Mouse (Mus musculus): ENCODE results near the gene Majin.

Majin gene

DNA sequence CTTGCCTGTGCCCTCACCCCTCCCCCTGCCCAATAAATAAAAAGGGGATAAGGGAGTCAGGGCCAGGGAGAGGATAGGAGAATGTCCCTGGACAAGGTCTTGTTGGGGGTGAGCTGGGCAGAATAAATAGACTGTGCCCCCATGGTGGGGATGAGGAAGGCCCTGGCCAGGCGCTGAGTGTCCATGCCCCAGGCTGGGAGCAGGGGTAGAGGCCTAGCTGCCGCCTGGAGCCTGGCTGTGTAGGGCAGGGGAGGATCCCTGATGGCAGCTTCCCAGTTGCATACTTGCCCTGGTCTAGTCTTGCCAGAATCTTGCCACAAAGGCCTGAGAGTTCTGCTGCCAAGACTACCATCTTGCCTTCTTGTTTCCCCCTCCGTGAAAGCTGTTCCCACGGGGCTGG, 43.7 kb downstream of the Majin start:
- DNase-seq (ENCODE audit: low read depth, low spot score), result no peak

DNA sequence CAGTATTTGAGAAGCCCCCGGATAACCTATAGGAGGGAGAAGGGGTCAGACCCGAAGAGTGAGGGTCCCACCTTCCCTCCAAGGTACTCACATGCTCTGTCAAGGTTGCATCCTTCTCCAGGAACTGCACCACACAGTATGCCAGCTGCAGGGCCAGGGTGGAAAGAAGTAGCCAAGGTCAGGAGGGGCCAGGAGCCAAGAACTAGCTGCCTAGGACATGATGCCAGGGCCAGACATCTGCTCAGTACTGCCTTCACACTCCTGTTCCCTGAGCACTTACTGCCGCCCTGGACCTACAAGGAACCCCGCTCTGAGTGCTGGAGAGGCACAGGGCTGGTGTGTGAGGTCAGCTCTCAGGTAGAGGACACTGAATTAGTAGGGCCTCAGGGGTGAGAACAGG, 46.2 kb downstream of the Majin start:
- no peak for DNase-seq (ENCODE audit: low read depth, low spot score)

DNA sequence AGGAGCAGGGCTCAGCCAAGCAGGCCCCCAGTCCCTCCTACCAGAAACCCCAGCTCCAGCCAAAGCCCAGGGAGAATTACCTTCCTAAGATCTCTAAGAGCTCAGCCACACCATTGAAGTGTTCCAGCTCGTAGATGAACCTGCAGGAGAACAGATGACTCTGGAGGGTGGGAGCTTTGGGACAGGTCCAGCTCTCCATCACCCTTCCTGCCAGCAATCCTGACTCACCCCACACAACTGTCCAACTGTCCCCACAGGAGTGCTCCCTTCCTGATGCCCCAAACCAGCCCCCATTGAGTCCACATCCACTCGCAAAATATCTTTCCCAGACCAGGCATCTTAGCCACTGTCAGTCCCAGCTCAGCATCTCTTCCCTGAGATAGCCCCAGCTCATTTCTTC, 46.8 kb downstream of the Majin start:
- no peak for DNase-seq (ENCODE audit: low read depth, low spot score)

DNA sequence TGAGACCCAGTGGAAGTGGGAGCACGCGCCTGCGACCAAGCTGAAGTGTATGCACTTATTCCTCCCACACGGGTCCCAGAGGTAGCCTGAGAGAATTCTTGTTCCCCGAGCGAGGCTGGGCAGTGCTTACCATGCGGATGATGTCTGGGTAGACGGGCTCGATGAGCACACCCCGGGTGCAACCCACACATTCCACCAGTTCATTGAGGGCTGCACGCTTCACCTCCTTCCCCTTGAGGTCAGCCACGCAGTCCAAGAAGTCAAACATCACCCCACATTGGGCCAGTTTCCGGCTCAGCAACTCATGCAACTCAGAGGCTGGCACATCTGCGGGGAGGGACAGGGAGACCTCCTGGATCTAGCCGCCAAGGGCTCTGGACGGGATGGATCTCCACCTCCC, 49.5 kb downstream of the Majin start:
- DNase-seq (ENCODE audit: low read depth, low spot score), result no peak

DNA sequence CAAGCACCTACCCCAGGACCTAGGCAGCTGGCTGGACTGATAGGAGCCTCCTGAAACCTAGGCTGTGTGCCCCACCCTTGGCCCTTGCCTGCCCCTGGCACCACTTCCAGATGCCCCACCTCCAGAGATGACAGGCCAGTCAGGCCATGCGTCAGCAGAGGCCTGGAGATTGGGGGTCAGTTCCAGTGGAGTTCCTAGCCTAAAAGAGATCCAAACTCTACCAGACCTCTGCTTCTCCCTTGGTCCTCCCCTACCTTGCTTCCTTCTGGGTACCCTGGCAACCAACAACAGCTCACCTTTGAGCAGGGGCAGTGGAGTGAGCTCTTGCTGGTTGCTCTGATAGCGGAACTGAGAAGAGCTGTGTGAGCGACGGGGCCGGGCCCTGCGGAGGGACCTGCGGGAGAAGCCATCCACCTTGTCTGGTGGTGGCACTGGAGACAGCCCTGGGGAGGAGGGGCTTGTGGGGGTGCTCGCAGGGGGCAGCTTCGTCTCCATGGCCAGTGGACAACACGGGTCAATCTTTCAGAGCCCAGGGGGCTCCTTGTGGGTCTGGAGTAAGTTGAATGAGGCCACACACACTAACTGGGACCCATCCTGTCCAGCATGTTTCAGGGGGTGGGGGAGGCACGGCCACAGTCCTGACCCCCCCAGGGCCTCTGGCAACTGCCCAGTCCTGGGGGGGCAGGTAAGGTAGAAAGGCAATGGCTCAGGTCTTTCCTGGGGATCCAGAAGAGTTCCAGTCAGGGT, 50.3 kb downstream of the Majin start:
- DNase-seq (ENCODE audit: low read depth, low spot score), result no peak

DNA sequence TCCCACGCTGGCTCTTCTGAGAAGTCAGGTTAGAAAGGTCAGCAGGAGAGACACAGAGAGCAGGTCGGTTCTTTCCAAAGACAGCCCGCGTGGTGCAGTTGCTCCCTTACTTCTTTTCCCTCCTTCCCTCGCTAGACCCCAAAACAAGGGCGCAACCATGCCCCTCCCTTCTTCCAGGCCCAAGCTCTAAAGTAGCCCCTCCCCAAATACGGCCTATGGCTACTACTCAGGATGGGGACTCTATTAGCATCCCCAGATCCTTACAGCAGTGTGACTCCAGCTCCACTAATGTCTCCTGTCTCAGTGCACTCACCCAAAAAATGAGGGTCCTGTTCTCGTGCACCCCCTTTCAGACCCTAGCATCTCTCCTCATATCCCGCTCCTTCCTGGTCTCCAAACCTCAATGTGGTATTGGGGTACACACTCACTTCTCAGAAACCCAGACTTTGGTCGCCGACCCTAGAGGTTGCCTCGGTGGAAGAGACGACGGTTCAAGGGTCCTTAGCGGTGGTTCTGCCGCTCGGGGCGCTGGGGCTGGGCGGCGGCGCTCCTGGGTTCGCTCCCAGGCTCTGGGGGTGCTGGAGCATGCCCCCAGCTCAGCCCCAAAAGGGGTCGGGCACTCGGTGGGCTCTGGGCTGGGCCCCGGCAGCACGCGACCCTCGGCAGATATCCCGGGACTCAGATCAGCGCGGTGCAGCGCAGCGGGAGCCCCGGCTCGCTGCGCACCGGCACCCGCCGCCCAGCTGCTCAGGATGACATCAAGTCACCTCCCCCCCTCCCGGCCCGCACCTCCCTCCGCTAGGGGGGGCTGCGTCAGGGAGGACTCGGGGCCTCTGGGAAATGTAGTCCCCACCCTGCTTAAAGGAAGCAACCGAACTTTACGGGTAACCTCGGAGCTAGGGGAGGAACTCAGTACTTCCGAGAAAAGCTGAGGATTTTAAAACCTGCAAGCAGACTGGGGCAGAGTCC, 51.2 kb downstream of the Majin start, which contains the start of gene Ppp2r5b:
TSS of gene Ppp2r5b (minus strand) at position 789 of the 969 bp plus-strand sequence.
- peak; percentile 90 for DNase-seq (ENCODE audit: low read depth, low spot score)

DNA sequence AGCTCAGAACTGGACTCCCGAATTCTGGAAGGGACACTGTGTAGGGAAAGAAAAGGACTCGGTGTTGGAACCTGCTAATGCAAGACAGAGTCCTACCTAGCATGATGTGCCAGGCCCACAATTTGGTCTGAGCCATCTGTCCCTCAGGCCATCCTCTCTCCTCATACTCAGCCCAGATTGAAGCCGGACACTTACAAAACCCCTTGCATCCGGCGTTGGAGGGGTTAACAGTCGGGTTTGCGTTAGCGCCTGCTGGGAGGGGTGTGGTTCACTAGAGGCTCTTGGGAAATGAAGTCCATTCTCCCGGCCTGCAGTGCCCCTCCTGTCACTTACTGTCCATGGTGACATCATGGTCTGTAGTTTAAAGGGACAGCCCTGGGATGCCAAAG, 51.9 kb downstream of the Majin start:
- DNase-seq (ENCODE audit: low read depth, low spot score), result peak; percentile 84

DNA sequence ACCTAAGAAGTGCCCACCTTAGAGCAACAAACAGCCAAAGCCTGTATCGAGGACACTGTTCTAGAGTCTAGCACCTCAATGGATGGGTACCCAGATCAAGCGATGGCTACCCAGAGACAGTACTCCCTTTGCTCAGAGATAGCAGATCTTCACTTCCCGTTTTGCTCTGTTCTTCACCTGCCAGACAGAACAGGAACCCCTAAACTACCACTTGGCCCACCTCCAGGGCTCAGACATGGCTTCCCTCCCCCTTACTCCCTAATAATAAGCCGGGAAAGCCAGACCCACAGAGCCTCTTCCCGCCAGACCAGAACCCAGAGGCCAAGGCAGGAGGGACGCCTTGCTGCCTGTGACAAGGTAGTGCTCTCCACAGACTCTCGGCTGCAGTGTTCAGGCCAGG, 52.7 kb downstream of the Majin start:
- no peak for DNase-seq (ENCODE audit: low read depth, low spot score)

DNA sequence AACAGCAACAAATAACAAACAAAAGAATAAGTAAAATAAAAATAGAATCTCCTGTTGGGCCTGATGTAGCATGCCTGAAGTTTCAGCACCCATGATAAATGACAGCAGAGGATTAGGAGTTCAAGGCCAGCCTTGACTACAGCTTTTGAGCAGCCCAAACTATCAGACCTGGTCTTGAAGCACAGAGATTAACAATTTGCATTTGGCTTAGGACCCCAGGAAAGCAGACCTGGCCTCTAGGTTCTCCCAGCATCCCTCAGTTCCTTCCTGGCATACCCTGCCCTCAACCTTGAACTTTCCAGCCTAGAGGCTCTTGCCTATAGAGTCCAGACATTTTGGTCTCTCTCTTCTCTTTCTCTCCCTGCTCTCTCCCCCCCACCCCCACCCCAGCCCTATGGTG, 54.6 kb downstream of the Majin start:
- DNase-seq (ENCODE audit: low read depth, low spot score), result no peak

DNA sequence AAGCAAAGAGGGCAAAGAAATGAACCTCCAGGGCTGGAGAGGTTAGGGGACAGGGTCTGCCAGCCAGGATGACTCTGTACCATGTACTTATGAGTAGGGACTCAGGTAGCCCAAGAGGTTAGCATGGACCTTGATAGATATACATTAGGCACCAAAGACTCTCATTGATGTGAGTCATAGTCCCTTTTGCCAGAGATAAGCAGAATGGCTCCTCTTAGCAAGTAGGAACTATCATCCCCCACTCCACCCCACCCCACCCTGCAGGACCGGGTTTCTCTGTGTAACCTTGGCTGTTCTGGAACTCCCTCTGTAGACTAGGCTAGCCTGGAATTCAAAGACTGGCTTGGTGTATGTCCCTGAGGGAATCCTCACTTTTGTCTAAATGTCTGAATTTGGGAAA, 55.9 kb downstream of the Majin start:
- DNase-seq (ENCODE audit: low read depth, low spot score), result no peak

DNA sequence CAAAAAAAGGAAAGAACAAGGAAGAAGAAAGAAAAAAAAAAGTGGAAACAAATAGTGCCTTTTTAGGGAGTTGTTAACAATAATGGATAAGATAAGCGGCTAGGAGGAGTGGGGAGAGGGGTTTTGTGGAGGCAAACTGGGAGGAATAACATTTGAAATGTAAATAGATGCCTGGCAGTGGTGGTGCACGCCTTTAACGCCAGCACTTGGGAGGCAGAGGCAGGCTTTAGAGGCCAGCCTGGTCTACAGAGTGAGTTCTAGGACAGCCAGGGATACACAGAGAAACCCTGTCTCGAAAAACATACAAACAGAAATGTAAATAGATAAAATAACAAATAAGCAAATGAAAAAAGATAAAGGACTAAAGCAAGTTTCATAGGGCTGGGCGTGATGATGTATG, 56.5 kb downstream of the Majin start:
- DNase-seq (ENCODE audit: low read depth, low spot score), result no peak

DNA sequence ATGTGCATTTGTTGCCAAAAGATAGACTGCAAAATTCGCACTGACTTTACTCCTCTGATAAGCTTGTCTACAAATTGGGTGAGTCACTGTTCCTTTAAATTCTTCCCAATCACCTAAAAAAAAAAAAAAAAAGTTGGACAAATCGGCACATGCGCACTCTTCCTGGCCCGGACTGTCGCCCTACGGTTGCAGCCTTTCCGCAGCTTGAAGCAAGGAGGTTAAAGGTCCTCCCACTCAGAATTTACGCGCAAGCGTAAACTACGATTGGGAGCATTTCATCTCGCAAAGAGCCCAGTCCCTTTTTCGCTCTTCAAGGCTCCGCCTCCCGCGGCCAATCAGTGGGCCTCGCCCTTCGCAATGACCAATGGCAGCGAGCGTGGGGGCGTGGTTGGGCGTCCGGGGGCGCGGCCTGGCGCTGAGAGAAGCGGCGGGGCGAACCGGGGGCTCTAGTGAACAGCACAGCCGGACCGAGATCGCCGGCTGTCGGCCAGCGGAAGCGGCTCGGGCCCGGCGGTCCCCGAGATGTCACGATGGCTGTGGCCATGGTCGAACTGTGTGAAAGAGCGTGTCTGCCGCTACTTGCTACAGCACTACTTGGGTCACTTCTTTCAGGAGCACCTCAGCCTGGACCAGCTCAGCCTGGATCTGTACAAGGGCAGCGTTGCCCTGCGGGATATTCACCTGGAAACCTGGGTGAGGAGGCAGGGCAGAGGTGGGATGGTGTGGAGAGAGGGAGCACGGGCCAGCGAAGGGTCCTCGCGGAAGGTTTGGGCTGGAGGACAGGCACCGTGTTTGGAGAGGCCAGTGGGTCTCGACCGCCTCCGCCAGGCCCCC, 57.3 kb downstream of the Majin start, which contains the start of gene Atg2a:
TSS of gene Atg2a (plus strand) at position 395 of the 834 bp plus-strand sequence.
- peak; percentile 96 for DNase-seq (ENCODE audit: low read depth, low spot score)

DNA sequence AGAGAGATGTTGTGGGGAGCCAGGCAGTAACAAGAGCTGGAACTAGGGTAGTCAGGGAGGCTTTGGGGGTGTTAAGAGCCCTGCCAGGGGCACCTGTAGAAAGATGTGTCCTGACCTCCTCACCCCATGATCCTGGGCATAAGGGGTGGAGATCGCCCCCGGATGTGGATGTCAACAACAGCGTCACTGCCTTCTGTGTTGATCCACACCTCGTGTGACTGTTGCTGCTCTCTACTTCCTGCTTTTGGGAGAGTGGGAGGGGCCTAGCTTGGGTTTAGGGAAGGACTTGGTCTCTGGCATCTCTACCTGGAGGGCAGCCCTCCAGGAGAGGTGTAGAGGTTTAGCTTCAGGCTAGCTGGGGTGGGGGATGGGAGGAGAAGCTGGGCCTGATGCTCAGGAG, 58.1 kb downstream of the Majin start:
- DNase-seq (ENCODE audit: low read depth, low spot score), result no peak

DNA sequence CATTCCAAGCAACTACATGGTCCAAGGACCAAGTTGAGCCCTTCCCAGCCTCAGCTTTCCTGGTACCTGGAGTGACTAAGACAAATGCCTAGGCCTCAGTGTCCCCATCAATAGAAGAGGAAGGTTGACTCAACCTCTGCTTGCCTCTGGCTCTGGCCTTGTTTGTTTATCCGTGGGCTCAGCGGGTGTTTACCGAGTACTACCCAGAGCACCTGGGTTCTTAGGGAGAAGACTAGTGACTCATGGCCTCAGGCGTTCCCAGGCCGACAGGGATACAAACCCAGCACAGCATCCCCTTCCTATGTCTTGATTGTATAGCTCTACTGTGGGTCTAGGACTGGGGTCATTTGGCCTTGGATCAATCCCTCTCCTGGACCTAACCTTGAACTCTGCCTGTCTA, 59.0 kb downstream of the Majin start:
- DNase-seq (ENCODE audit: low read depth, low spot score), result no peak

DNA sequence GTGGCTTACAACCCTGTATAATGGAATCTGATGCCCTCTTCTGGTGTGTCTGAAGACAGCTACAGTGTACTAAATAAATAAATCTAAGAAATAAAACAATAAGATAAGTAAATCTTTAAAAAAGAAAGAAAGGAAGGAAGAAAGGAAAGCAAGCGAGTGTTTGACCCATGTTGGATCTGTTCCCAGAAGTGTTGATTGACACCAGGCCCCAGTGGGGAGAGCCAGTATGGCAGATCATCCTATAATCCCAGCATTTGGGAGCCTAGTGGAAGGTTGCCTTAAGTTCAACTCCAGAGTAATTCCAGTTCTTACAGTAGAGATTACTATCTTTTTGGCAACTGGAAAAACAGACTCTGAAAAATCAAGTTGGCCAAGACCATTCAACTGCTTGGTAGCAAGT, 61.6 kb downstream of the Majin start:
- DNase-seq (ENCODE audit: low read depth, low spot score), result no peak

DNA sequence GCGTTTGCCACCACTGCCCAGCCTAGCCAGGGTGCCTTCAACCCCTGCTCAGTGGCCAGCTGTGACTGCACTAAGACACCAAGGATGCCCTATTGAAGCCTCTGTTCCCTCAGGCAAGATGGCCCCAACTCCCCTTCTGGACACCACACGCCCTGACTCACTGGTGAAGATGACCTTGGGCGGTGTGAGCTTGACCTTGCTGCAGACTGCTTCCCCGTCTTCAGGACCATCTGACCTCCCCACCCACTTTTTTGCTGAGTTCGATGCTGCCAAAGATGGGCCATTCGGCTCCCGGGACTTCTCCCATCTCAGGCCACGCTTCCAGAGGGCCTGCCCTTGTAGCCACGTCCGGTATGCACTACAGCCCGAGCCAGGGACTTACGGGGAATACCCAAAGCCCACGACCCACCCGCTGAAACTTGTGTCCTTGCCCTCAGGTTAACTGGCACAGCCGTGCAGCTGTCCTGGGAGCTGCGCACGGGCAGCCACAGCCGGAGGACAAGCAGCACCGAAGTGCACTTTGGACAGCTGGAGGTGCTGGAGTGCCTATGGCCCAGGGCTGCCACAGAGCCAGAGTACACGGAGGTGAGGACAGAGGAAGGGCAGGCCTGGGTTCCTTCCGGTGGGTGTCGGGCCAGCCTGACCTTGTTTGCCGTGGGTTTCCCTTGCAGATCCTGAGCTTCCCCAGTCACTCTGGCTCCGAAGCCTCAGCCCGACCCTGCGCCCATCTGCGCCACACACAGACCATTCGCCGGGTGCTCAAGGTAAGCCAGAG, 63.5 kb downstream of the Majin start:
- no peak for DNase-seq (ENCODE audit: low read depth, low spot score)

DNA sequence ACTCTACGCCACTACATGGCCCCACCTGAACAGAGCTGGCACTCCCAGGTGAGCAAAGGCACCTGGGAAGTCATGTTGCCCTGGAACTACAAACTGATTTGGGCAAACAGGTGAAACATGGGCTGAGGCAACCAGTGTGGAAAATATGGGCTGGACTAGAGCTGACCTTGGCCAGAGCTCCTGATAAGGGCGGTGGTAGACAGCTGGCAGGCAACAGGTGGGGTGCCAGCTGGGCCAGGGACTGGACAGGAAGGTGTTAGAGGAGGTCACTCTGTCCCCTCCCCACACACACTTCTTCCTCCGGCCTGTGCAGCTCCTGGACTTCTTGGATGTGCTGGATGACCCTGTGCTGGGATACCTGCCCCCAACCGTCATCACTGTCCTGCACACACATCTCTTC, 68.8 kb downstream of the Majin start:
- no peak for DNase-seq (ENCODE audit: low read depth, low spot score)

DNA sequence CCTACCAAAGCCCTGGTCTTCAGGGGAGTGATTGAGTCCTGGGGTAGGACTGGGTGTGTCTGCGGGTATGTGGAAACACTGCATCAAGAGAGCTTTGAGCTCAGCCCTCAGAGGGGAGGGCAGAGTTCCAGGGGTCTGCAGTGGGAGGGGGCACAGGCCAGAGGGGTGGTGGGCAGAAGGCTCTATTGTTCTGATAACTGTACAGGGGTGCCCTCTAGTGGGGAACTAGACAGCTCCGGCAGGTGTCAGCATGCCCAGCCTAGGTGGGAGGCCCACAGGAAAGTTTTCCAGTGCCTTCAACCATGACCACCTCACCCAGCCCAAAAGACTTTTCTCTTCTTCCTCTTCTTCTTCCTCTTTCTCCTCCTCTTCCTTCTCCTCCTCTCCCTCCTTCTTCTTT, 76.2 kb downstream of the Majin start:
- no peak for DNase-seq (ENCODE audit: low read depth, low spot score)

DNA sequence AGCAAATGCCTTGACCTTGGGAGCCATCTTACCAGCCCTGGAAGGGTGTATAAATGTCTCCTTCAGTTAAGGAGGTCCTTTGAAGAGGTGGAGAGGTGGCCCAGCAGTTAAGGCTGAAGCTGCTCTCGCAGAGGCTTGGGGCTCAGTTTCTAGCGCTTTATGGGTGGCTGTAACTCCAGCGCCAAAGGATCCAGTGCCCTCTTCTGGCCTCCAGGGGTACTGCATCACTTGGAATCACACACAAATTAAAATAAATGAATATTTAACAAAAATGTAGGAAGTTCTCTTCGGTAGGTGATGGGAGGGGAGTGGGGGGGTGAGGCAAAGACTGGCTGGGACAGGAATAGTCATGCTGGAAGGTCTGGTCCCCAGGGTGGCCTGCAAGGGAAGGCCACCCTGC, 76.8 kb downstream of the Majin start:
- no peak for DNase-seq (ENCODE audit: low read depth, low spot score)

DNA sequence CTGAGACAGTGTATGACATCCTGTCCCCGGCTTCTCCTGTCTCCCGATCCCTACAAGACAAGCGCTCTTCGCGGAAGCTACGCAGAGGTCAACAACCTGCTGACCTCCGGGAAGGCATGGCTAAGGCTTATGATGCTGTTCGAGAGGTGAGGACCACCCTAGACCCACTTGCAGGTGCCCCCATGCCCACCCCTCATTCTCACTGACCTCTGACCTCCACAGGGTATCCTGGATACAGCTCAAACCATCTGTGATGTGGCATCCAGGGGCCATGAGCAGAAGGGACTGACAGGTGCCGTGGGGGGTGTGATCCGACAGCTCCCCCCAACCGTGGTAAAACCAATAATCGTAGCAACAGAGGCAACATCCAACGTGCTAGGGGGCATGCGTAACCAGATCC, 77.2 kb downstream of the Majin start:
- no peak for DNase-seq (ENCODE audit: low read depth, low spot score)

DNA sequence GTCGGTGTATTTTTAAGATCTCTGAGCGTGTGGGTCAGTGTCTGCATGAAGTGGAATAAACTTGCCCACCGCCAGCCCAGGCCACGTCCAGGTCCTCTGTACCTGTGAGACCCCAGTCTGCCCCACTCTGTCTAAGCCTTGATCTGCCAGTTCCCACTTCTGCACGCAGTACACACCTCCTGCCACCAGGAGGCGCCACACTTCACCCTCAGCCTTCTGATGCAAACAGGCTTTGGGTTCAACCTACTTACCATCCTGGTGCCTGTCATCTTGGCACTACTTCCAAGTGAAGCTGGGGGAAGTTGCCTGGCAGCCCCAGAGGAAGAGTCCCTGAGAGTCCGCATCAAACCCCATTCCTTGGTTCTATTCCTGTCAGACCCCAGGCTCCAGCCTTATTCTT, 78.0 kb downstream of the Majin start:
- peak; percentile 25 for DNase-seq (ENCODE audit: low read depth, low spot score)

Measured in retina, adult 2 months (tissue).